Mouse (Mus musculus): Measurements from ENCODE around the gene Tent5c. TPM values are rescaled to one million over a fixed set of nuclear protein-coding genes. Genes with fewer than 3 reads are reported as not detected.

Tent5c gene
- polyA plus RNA-seq, 1 experiment: 151 TPM

GRCm38 (mm10) chr3:100482971-100483610 lies 6.0 kb downstream of the Tent5c start:
- Histone ChIP-seq H3K4me3 (replicated peaks; ENCODE audit: control insufficient read depth, low read depth, low read length) (peak overlapping the region; percentile 21), H3K27ac (ENCODE audit: control insufficient read depth, insufficient read depth, low read depth, low read length, poor library complexity) (peak overlapping the region; percentile 75), H3K4me1 (ENCODE audit: control insufficient read depth, insufficient read depth, low read length) (no peaks in the 10 kb centered on the region; the same call in none of the 2 replicates)
- TF ChIP-seq CTCF (IDR thresholded peaks at IDR 0.05; ENCODE audit: control insufficient read depth, insufficient read depth, low read length) (no peak), POLR2A (IDR thresholded peaks at IDR 0.05; ENCODE audit: borderline replicate concordance, control insufficient read depth, low read depth, low read length) (no peak)
- WGBS: 61% methylated on average over 5 of the region's 5 CpGs

- H3K4me1 ChIP-seq (ENCODE audit: control insufficient read depth, insufficient read depth, low read length): no peaks in the 10 kb centered on the region; the same call in none of the 2 replicates
- peak overlapping the region; percentile 75 for H3K27ac ChIP-seq (ENCODE audit: control insufficient read depth, insufficient read depth, low read depth, low read length, poor library complexity)
- H3K4me3 ChIP-seq (replicated peaks; ENCODE audit: control insufficient read depth, low read depth, low read length): no peak overlapping the region
- WGBS: 49% methylated on average over 7 of the region's 7 CpGs
- TF ChIP-seq CTCF (IDR thresholded peaks at IDR 0.05; ENCODE audit: control insufficient read depth, insufficient read depth, low read length) (no peak), POLR2A (IDR thresholded peaks at IDR 0.05; ENCODE audit: borderline replicate concordance, control insufficient read depth, low read depth, low read length) (no peak)
These were observed 6.7 kb downstream of the Tent5c start for GRCm38 (mm10) chr3:100482324-100482911.

- no peak overlapping the region for H3K27ac ChIP-seq (ENCODE audit: control insufficient read depth, insufficient read depth, low read depth, low read length, poor library complexity)
- no peak overlapping the region for H3K4me3 ChIP-seq (replicated peaks; ENCODE audit: control insufficient read depth, low read depth, low read length)
- 75% methylated on average over 7 of the region's 7 CpGs for WGBS
- no peak for TF ChIP-seq CTCF (IDR thresholded peaks at IDR 0.05; ENCODE audit: control insufficient read depth, insufficient read depth, low read length)
- TF ChIP-seq POLR2A (IDR thresholded peaks at IDR 0.05; ENCODE audit: borderline replicate concordance, control insufficient read depth, low read depth, low read length): no peak
- H3K4me1 ChIP-seq (ENCODE audit: control insufficient read depth, insufficient read depth, low read length): no peaks in the 10 kb centered on the region; the same call in none of the 2 replicates
These were observed 8.7 kb downstream of the Tent5c start for GRCm38 (mm10) chr3:100480251-100481005.

- H3K4me3 ChIP-seq (replicated peaks; ENCODE audit: control insufficient read depth, low read depth, low read length): no peak overlapping the region
- no peaks in the 10 kb centered on the region; the same call in 1 of the 2 replicates for H3K4me1 ChIP-seq (ENCODE audit: control insufficient read depth, insufficient read depth, low read length)
- no peak for TF ChIP-seq CTCF (IDR thresholded peaks at IDR 0.05; ENCODE audit: control insufficient read depth, insufficient read depth, low read length)
- TF ChIP-seq POLR2A (IDR thresholded peaks at IDR 0.05; ENCODE audit: borderline replicate concordance, control insufficient read depth, low read depth, low read length): no peak
- H3K27ac ChIP-seq (ENCODE audit: control insufficient read depth, insufficient read depth, low read depth, low read length, poor library complexity): no peak overlapping the region
- 67% methylated on average over 8 of the region's 8 CpGs for WGBS
These were observed 14.1 kb downstream of the Tent5c start for GRCm38 (mm10) chr3:100474950-100475472.

GRCm38 (mm10) chr3:100474536-100474935 lies 14.6 kb downstream of the Tent5c start:
- Histone ChIP-seq H3K4me3 (replicated peaks; ENCODE audit: control insufficient read depth, low read depth, low read length) (no peak overlapping the region), H3K4me1 (ENCODE audit: control insufficient read depth, insufficient read depth, low read length) (no peaks in the 10 kb centered on the region), H3K27ac (ENCODE audit: control insufficient read depth, insufficient read depth, low read depth, low read length, poor library complexity) (no peak overlapping the region)
- TF ChIP-seq CTCF (IDR thresholded peaks at IDR 0.05; ENCODE audit: control insufficient read depth, insufficient read depth, low read length) (no peak), POLR2A (IDR thresholded peaks at IDR 0.05; ENCODE audit: borderline replicate concordance, control insufficient read depth, low read depth, low read length) (no peak)
- 97% methylated on average over 7 of the region's 7 CpGs for WGBS

- WGBS: 92% methylated on average over 21 of the region's 21 CpGs
- TF ChIP-seq CTCF (IDR thresholded peaks at IDR 0.05; ENCODE audit: control insufficient read depth, insufficient read depth, low read length): no peak
- TF ChIP-seq POLR2A (IDR thresholded peaks at IDR 0.05; ENCODE audit: borderline replicate concordance, control insufficient read depth, low read depth, low read length): no peak
- no peak overlapping the region for H3K27ac ChIP-seq (ENCODE audit: control insufficient read depth, insufficient read depth, low read depth, low read length, poor library complexity)
- no peaks in the 10 kb centered on the region for H3K4me1 ChIP-seq (ENCODE audit: control insufficient read depth, insufficient read depth, low read length)
- no peak overlapping the region for H3K4me3 ChIP-seq (replicated peaks; ENCODE audit: control insufficient read depth, low read depth, low read length)
These were observed 16.0 kb downstream of the Tent5c start for GRCm38 (mm10) chr3:100473146-100473545.

- TF ChIP-seq POLR2A (IDR thresholded peaks at IDR 0.05; ENCODE audit: borderline replicate concordance, control insufficient read depth, low read depth, low read length): no peak
- TF ChIP-seq CTCF (IDR thresholded peaks at IDR 0.05; ENCODE audit: control insufficient read depth, insufficient read depth, low read length): no peak
- Histone ChIP-seq H3K27ac (ENCODE audit: control insufficient read depth, insufficient read depth, low read depth, low read length, poor library complexity) (no peak overlapping the region), H3K4me1 (ENCODE audit: control insufficient read depth, insufficient read depth, low read length) (no peaks in the 10 kb centered on the region), H3K4me3 (replicated peaks; ENCODE audit: control insufficient read depth, low read depth, low read length) (no peak overlapping the region)
- WGBS: 86% methylated on average over 3 of the region's 3 CpGs
These were observed 18.2 kb downstream of the Tent5c start for GRCm38 (mm10) chr3:100470902-100471301.

GRCm38 (mm10) chr3:100470101-100470500 lies 19.0 kb downstream of the Tent5c start:
- H3K4me1 ChIP-seq (ENCODE audit: control insufficient read depth, insufficient read depth, low read length): no peaks in the 10 kb centered on the region
- H3K27ac ChIP-seq (ENCODE audit: control insufficient read depth, insufficient read depth, low read depth, low read length, poor library complexity): no peak overlapping the region
- no peak overlapping the region for H3K4me3 ChIP-seq (replicated peaks; ENCODE audit: control insufficient read depth, low read depth, low read length)
- WGBS: 92% methylated on average over 3 of the region's 3 CpGs
- TF ChIP-seq CTCF (IDR thresholded peaks at IDR 0.05; ENCODE audit: control insufficient read depth, insufficient read depth, low read length) (no peak), POLR2A (IDR thresholded peaks at IDR 0.05; ENCODE audit: borderline replicate concordance, control insufficient read depth, low read depth, low read length) (no peak)
